8 mouse cellular contexts compared by ENCODE assay signal in genomic region chr10:63582608-63583007, GRCm38 (mm10).
DNase-seq lines count a peak whose midpoint lies in the region; ATAC-seq and TF ChIP-seq lines count a peak whose summit lies in the region.

No protein-coding gene starts in this region.

- H3K4me3 ChIP-seq in lung, postnatal 0 days (ENCODE audit: low read depth, low read length), result no peak overlapping the region

- TF ChIP-seq EP300 in lung, postnatal 0 days (IDR thresholded peaks at IDR 0.05), result no peak

- H3K27me3 ChIP-seq in lung, postnatal 0 days (replicated peaks; ENCODE audit: insufficient read depth, low read length), result no peaks in the 10 kb centered on the region

- DNase-seq in Muller cell, postnatal 12 days (ENCODE audit: inconsistent ontology term), result peak; percentile 52
- peak; percentile 89 for DNase-seq in cerebellum, adult 8-10 months
- DNase-seq in forelimb bud, embryonic 11.5 days (ENCODE audit: low read depth, low spot score), result peak; percentile 77
- peak; percentile 65 to 90 for DNase-seq in layer of hippocampus, adult 8-10 months (ENCODE audit: low spot score in 2 of 2)
- peak; percentile 77 for DNase-seq in lung, postnatal 0 days (ENCODE audit: low spot score)
- DNase-seq in ovary, postnatal 14 days (ENCODE audit: low spot score), result peak; percentile 87
- DNase-seq in thymus, postnatal 14 days, result peak; percentile 58

- H3K4me2 ChIP-seq in lung, postnatal 0 days (replicated peaks; ENCODE audit: low read depth, low read length), result no peak overlapping the region

- 7% methylated on average over 14 of the region's 14 CpGs for WGBS in lung, postnatal 0 days

- H3K9me3 ChIP-seq in lung, postnatal 0 days (ENCODE audit: low read length), result no peaks in the 10 kb centered on the region

- no peaks in the 10 kb centered on the region for H3K36me3 ChIP-seq in lung, postnatal 0 days (ENCODE audit: insufficient read depth, low read length)

- H3K27ac ChIP-seq in lung, postnatal 0 days (ENCODE audit: low read length), result no peak overlapping the region

- peak; percentile 90 to 93 for ATAC-seq in hematopoietic stem cell, adult 5-6 weeks (replicated peaks in 1 of 2; ENCODE audit: insufficient read depth in 1 of 2, low FRiP score in 2 of 2, low TSS enrichment in 1 of 2, low read depth in 1 of 2, poor library complexity in 2 of 2, severe bottlenecking in 2 of 2)
- ATAC-seq in lung, postnatal 0 days, result peak; percentile 33

- no peaks in the 10 kb centered on the region for H3K4me1 ChIP-seq in lung, postnatal 0 days (ENCODE audit: insufficient read depth, low read depth, low read length)

- H3K9ac ChIP-seq in lung, postnatal 0 days (replicated peaks; ENCODE audit: low read depth), result no peak overlapping the region

- peak; percentile 96 for TF ChIP-seq CTCF in lung, postnatal 0 days (IDR thresholded peaks at IDR 0.05)
